Mouse (Mus musculus): Measurements from ENCODE around the gene Zfpm1. TPM values are rescaled to one million over a fixed set of nuclear protein-coding genes. Genes with fewer than 3 reads are reported as not detected.

Zfpm1 gene
- polyA plus RNA-seq, 1 experiment, result 35.2 TPM

DNA sequence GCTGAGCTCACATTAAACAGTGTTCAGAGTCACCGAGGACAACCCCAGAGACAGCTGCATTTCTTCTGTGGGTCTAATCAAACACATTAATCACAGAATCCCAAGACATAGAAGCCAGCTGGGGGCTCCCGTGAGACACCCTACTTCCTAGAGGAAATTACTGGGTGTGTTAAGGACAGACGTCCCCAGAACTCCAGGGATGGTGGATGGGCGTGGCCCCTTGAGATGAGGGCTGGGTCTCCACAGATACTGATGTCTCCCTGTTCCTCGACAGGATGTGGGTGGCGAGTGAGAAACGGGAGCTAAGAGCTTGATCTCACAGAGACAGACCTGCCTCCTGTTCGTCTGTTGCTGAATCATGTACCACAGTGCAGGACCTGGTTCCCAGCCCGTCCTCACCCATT, 60.9 kb downstream of the Zfpm1 start:
- TF ChIP-seq POLR2A (IDR thresholded peaks at IDR 0.05; ENCODE audit: control insufficient read depth, low read depth, low read length), result no peak
- no peak for TF ChIP-seq CTCF (IDR thresholded peaks at IDR 0.05; ENCODE audit: control insufficient read depth, insufficient read depth, insufficient replicate concordance, low read depth, low read length)
- no peaks in the 10 kb centered on the region for H3K36me3 ChIP-seq (ENCODE audit: control insufficient read depth, insufficient read depth, low read length)
- peaks cover 7% of the 10 kb centered on the region for H3K4me1 ChIP-seq (ENCODE audit: control insufficient read depth, insufficient read depth, low read length)
- H3K4me3 ChIP-seq (ENCODE audit: control insufficient read depth, low read depth, low read length), result no peak overlapping the region
- H3K27me3 ChIP-seq (ENCODE audit: control insufficient read depth, insufficient read depth, low read length), result no peaks in the 10 kb centered on the region
- H3K27ac ChIP-seq (ENCODE audit: control insufficient read depth, insufficient read depth, low read depth, low read length), result no peak overlapping the region

DNA sequence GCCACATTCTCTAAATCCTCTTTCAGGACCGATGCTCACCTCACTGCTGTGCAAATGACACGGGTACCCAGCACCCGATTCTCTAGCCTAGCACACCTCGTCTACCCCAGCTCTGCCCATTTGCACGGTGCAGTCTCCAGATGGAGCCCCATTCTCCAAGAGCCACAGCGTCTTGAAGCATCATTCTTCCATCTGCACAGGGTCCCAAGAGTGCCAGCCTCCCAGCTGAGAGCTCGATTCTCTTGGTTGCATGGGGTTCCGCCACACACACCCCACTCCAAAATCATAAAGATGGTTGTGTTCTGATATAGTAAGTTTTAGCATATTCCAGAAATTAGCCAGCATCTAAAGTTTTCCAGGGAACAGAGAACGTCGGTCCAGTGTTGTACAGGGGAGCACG, 61.4 kb downstream of the Zfpm1 start:
- no peak overlapping the region for H3K27ac ChIP-seq (ENCODE audit: control insufficient read depth, insufficient read depth, low read depth, low read length)
- TF ChIP-seq CTCF (IDR thresholded peaks at IDR 0.05; ENCODE audit: control insufficient read depth, insufficient read depth, insufficient replicate concordance, low read depth, low read length) (no peak), POLR2A (IDR thresholded peaks at IDR 0.05; ENCODE audit: control insufficient read depth, low read depth, low read length) (no peak)
- H3K27me3 ChIP-seq (ENCODE audit: control insufficient read depth, insufficient read depth, low read length), result no peaks in the 10 kb centered on the region
- H3K4me3 ChIP-seq (ENCODE audit: control insufficient read depth, low read depth, low read length), result no peak overlapping the region; the same call in 1 of the 2 replicates
- H3K4me1 ChIP-seq (ENCODE audit: control insufficient read depth, insufficient read depth, low read length), result peaks cover 7% of the 10 kb centered on the region
- H3K36me3 ChIP-seq (ENCODE audit: control insufficient read depth, insufficient read depth, low read length), result no peaks in the 10 kb centered on the region

GRCm38 (mm10) chr8:122343758-122344157, 61.8 kb downstream of the Zfpm1 start:
- H3K27me3 ChIP-seq (ENCODE audit: control insufficient read depth, insufficient read depth, low read length), result no peaks in the 10 kb centered on the region
- H3K27ac ChIP-seq (ENCODE audit: control insufficient read depth, insufficient read depth, low read depth, low read length), result no peak overlapping the region
- H3K4me3 ChIP-seq (ENCODE audit: control insufficient read depth, low read depth, low read length), result no peak overlapping the region; the same call in none of the 2 replicates
- H3K36me3 ChIP-seq (ENCODE audit: control insufficient read depth, insufficient read depth, low read length), result no peaks in the 10 kb centered on the region
- H3K4me1 ChIP-seq (ENCODE audit: control insufficient read depth, insufficient read depth, low read length), result peaks cover 7% of the 10 kb centered on the region
- TF ChIP-seq POLR2A (IDR thresholded peaks at IDR 0.05; ENCODE audit: control insufficient read depth, low read depth, low read length) (no peak), CTCF (IDR thresholded peaks at IDR 0.05; ENCODE audit: control insufficient read depth, insufficient read depth, insufficient replicate concordance, low read depth, low read length) (no peak)

- H3K36me3 ChIP-seq (ENCODE audit: control insufficient read depth, insufficient read depth, low read length), result no peaks in the 10 kb centered on the region
- no peaks in the 10 kb centered on the region for H3K27me3 ChIP-seq (ENCODE audit: control insufficient read depth, insufficient read depth, low read length)
- no peak overlapping the region for H3K4me3 ChIP-seq (ENCODE audit: control insufficient read depth, low read depth, low read length)
- no peak overlapping the region for H3K27ac ChIP-seq (ENCODE audit: control insufficient read depth, insufficient read depth, low read depth, low read length)
- H3K4me1 ChIP-seq (ENCODE audit: control insufficient read depth, insufficient read depth, low read length), result peaks cover 7% of the 10 kb centered on the region
- TF ChIP-seq CTCF (IDR thresholded peaks at IDR 0.05; ENCODE audit: control insufficient read depth, insufficient read depth, insufficient replicate concordance, low read depth, low read length) (no peak), POLR2A (IDR thresholded peaks at IDR 0.05; ENCODE audit: control insufficient read depth, low read depth, low read length) (no peak)
These were observed 62.3 kb downstream of the Zfpm1 start for GRCm38 (mm10) chr8:122344219-122344618.

DNA sequence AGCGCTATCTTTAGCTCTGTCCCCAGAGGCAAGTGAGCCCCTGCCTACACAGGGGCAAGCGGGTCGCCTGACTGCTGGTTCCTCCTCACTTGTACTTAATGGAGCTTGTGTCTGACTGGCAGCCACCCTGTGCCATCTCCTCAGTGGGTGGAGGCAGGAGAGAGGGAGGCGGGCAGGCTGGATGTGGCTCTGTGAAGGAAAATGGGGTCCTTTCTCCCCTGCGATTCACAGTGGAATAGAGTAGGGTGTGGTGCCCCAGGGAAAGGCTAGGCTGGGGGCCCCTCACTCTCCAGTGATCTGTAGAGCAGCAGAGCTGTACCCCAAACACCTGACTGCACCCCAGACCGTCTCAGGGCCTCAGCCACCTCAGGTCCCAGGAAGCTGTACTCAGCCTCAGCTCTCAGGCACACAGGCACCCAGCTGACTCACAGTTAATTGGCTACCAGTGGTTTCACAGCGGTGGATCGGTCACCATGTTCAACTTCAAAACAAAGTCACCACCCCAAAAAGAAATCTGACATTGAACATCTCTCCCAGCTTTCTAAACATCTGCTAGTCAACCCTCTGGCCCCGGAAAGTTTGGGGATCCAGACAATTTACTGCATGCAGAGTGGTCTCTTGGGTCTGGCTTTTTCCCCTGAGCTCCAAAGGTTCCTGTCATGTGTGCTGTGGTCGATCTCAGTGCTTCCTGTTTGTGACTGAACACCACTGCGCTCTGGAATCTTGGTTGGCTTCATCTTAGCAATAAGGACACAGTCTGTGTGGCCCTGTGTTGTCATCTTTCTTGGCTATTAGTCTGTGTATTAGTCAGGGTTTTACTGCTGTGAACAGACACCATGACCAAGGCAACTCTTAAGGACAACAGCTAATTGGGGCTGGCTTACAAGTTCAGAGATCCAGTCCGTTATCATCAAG, 63.5 kb downstream of the Zfpm1 start:
- H3K27me3 ChIP-seq (ENCODE audit: control insufficient read depth, insufficient read depth, low read length), result no peaks in the 10 kb centered on the region
- H3K4me1 ChIP-seq (ENCODE audit: control insufficient read depth, insufficient read depth, low read length), result peaks cover 7% of the 10 kb centered on the region
- H3K4me3 ChIP-seq (ENCODE audit: control insufficient read depth, low read depth, low read length), result no peak overlapping the region
- no peak for TF ChIP-seq CTCF (IDR thresholded peaks at IDR 0.05; ENCODE audit: control insufficient read depth, insufficient read depth, insufficient replicate concordance, low read depth, low read length)
- no peak for TF ChIP-seq POLR2A (IDR thresholded peaks at IDR 0.05; ENCODE audit: control insufficient read depth, low read depth, low read length)
- no peaks in the 10 kb centered on the region for H3K36me3 ChIP-seq (ENCODE audit: control insufficient read depth, insufficient read depth, low read length)
- no peak overlapping the region for H3K27ac ChIP-seq (ENCODE audit: control insufficient read depth, insufficient read depth, low read depth, low read length)

- Histone ChIP-seq H3K36me3 (ENCODE audit: control insufficient read depth, insufficient read depth, low read length) (no peaks in the 10 kb centered on the region), H3K27ac (ENCODE audit: control insufficient read depth, insufficient read depth, low read depth, low read length) (no peak overlapping the region), H3K4me3 (ENCODE audit: control insufficient read depth, low read depth, low read length) (no peak overlapping the region), H3K4me1 (ENCODE audit: control insufficient read depth, insufficient read depth, low read length) (peaks cover 4% of the 10 kb centered on the region), H3K27me3 (ENCODE audit: control insufficient read depth, insufficient read depth, low read length) (no peaks in the 10 kb centered on the region)
- TF ChIP-seq CTCF (IDR thresholded peaks at IDR 0.05; ENCODE audit: control insufficient read depth, insufficient read depth, insufficient replicate concordance, low read depth, low read length), result no peak
- no peak for TF ChIP-seq POLR2A (IDR thresholded peaks at IDR 0.05; ENCODE audit: control insufficient read depth, low read depth, low read length)
These were observed 66.0 kb downstream of the Zfpm1 start for GRCm38 (mm10) chr8:122347811-122348552.

All from testis, adult 2 months (tissue).